Mouse (Mus musculus) common myeloid progenitor, adult 5-6 weeks (primary cell): ENCODE data around the gene 9930022D16Rik. TPM values are rescaled to one million over a fixed set of nuclear protein-coding genes. Genes with fewer than 3 reads are reported as not detected.

ENCODE experiments used
- ATAC-seq: replicated peaks from 2 replicates; pipeline ENCODE4 v1.8.0; 2016; ENCODE audit warnings: low read depth, mild to moderate bottlenecking, moderate TSS enrichment, inconsistent platforms; ENCODE audit not compliant: poor library complexity, severe bottlenecking
- total RNA-seq: library from RNA; stranded (forward); fragments of 200-1000, 187-1606 nt; gene quantifications from 2 replicates; pipeline ENCODE4 v1.2.3, GENCODE M21; 2017

Gene 9930022D16Rik
- total RNA-seq, 1 experiment from 2014 or later, result not detected

GRCm38 (mm10) chr11:109414802-109415201, 1.1 kb downstream of the 9930022D16Rik start:
- ATAC-seq, result no peak

- ATAC-seq, result no peak
These were observed 3.1 kb downstream of the 9930022D16Rik start for GRCm38 (mm10) chr11:109416709-109417420.

- ATAC-seq, result peak; percentile 27
These were observed 3.8 kb downstream of the 9930022D16Rik start for GRCm38 (mm10) chr11:109417472-109418040.

GRCm38 (mm10) chr11:109419461-109419860, 5.7 kb downstream of the 9930022D16Rik start:
- ATAC-seq, result no peak

- peak; percentile 72 for ATAC-seq
These were observed 6.3 kb downstream of the 9930022D16Rik start for GRCm38 (mm10) chr11:109419961-109420566.

- ATAC-seq, result 0 out of 2 replicates have a peak, but pooled peaks have one; percentile 1
These were observed 6.8 kb downstream of the 9930022D16Rik start for GRCm38 (mm10) chr11:109420567-109420962.

- ATAC-seq, result no peak
These were observed 7.5 kb downstream of the 9930022D16Rik start for GRCm38 (mm10) chr11:109421205-109421604.

- ATAC-seq, result no peak
These were observed 8.5 kb downstream of the 9930022D16Rik start for GRCm38 (mm10) chr11:109422263-109422662.

GRCm38 (mm10) chr11:109423294-109423693, 9.6 kb downstream of the 9930022D16Rik start:
- no peak for ATAC-seq

GRCm38 (mm10) chr11:109425392-109426271, 11.9 kb downstream of the 9930022D16Rik start, which contains the start of gene Amz2:
Amz2 (plus strand) TSS chr11:109425946.
- peak; percentile 86 for ATAC-seq

- ATAC-seq, result no peak
These were observed 12.5 kb downstream of the 9930022D16Rik start for GRCm38 (mm10) chr11:109426272-109426586.

- no peak for ATAC-seq
These were observed 13.6 kb downstream of the 9930022D16Rik start for GRCm38 (mm10) chr11:109427353-109427752.

GRCm38 (mm10) chr11:109434233-109434798, 20.6 kb downstream of the 9930022D16Rik start:
- peak; percentile 41 for ATAC-seq

- ATAC-seq, result no peak
These were observed 23.2 kb downstream of the 9930022D16Rik start for GRCm38 (mm10) chr11:109436889-109437288.

- ATAC-seq, result no peak
These were observed 25.5 kb downstream of the 9930022D16Rik start for GRCm38 (mm10) chr11:109439209-109439608.

- peak; percentile 68 for ATAC-seq
These were observed 26.2 kb downstream of the 9930022D16Rik start for GRCm38 (mm10) chr11:109439829-109440340.

- ATAC-seq, result no peak
These were observed 26.9 kb downstream of the 9930022D16Rik start for GRCm38 (mm10) chr11:109440641-109441040.

- peak; percentile 46; the same call in 1 of the 2 replicates for ATAC-seq
These were observed 27.4 kb downstream of the 9930022D16Rik start for GRCm38 (mm10) chr11:109441119-109441518.

- no peak for ATAC-seq
These were observed 28.5 kb downstream of the 9930022D16Rik start for GRCm38 (mm10) chr11:109442166-109442730.
